Mouse (Mus musculus) hindbrain, embryonic 12.5 days (tissue): ENCODE data around the gene Fos. TPM values are rescaled to one million over a fixed set of nuclear protein-coding genes. Genes with fewer than 3 reads are reported as not detected.
A peak's percentile ranks its signal among the peaks of the same experiment; 100 is the strongest.

Experiments
- ATAC-seq: fragments of 200-750 bp; cut with Nextera tagmentation; 2 replicates; pipeline ENCODE4 v1.8.0; 2017; ENCODE audit warnings: moderate TSS enrichment; ENCODE audit not compliant: low FRiP score
- H3K27ac ChIP-seq: fragments of 300-500 bp; sonication (generic); 2 replicates; pipeline ENCODE4 v1.5.1; 2016; ENCODE audit warnings: mild to moderate bottlenecking
- H3K27me3 ChIP-seq: fragments of 300-500 bp; sonication (generic); 2 replicates; pipeline ENCODE4 v1.6.1; 2016; ENCODE audit warnings: mild to moderate bottlenecking
- H3K36me3 ChIP-seq: fragments of 300-500 bp; sonication (generic); 2 replicates; pipeline ENCODE4 v1.6.1; 2016; ENCODE audit warnings: mild to moderate bottlenecking
- H3K4me1 ChIP-seq: fragments of 300-500 bp; sonication (generic); 2 replicates; pipeline ENCODE4 v1.6.1; 2016
- H3K4me2 ChIP-seq: fragments of 300-500 bp; sonication (generic); replicated peaks from 2 replicates; pipeline ENCODE4 v1.6.1; 2016; ENCODE audit warnings: mild to moderate bottlenecking
- H3K4me3 ChIP-seq: fragments of 300-500 bp; sonication (generic); 2 replicates; pipeline ENCODE4 v1.5.1; 2016; ENCODE audit warnings: mild to moderate bottlenecking
- H3K9ac ChIP-seq: fragments of 300-500 bp; sonication (generic); 2 replicates; pipeline ENCODE4 v1.6.1; 2016; ENCODE audit warnings: mild to moderate bottlenecking, moderate library complexity
- H3K9me3 ChIP-seq: fragments of 300-500 bp; sonication (generic); replicated peaks from 2 replicates; pipeline ENCODE4 v1.6.1; 2016; ENCODE audit warnings: mild to moderate bottlenecking
- WGBS: fragments of 180-500 bp; shearing (Covaris S2); methylation state at CpG from one replicate; pipeline ENCODE4 v1.1.7; 2016; 5-methylcytosine and 5-hydroxymethylcytosine counted together
- polyA plus RNA-seq: library from polyadenylated mRNA; unstranded; fragments of >200 nt; fragmentation: Nextera tagmentation; extraction: Ambion mirVana; gene quantifications from 2 replicates; pipeline ENCODE4 v1.2.1, GENCODE M21; 2016

Gene Fos
- polyA plus RNA-seq, 1 experiment from 2014 or later: 2.4 TPM

- Histone ChIP-seq H3K4me2 (no peak overlapping the region), H3K4me1 (peaks cover 16% of the 10 kb centered on the region), H3K9ac (no peak overlapping the region), H3K36me3 (no peaks in the 10 kb centered on the region), H3K27me3 (no peaks in the 10 kb centered on the region), H3K9me3 (no peaks in the 10 kb centered on the region), H3K4me3 (no peak overlapping the region), H3K27ac (no peak overlapping the region)
- 77% methylated on average over 6 of the region's 6 CpGs for WGBS
- ATAC-seq: no peak
Measured at GRCm38 (mm10) chr12:85447009-85447408, 26.7 kb upstream of the Fos start.

DNA sequence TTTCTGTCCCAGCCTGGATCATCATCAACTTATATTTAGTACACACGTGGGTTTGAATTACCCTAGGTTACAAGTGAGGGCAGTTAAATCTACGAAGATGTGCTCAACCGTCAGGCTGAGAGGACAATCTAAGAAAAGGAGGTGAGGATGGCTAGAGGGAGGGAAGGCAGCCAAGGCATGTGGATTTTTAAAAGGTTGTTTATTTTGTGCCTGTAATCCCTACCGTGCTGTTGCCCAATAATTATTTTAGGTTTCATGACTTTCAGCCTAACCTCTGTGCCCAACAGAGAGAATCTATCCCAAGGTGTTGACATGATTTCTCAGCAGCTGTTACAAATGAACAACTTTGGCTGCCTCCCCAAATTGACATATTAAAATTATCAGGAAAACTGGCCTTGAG lies 26.2 kb upstream of the Fos start:
- H3K4me1 ChIP-seq: peaks cover 20% of the 10 kb centered on the region
- H3K36me3 ChIP-seq: no peaks in the 10 kb centered on the region
- no peaks in the 10 kb centered on the region for H3K27me3 ChIP-seq
- H3K9me3 ChIP-seq: no peaks in the 10 kb centered on the region
- ATAC-seq: no peak
- H3K4me2 ChIP-seq: no peak overlapping the region
- H3K9ac ChIP-seq: no peak overlapping the region
- no peak overlapping the region for H3K27ac ChIP-seq
- no peak overlapping the region for H3K4me3 ChIP-seq
- WGBS: 84% methylated on average over 4 of the region's 4 CpGs

DNA sequence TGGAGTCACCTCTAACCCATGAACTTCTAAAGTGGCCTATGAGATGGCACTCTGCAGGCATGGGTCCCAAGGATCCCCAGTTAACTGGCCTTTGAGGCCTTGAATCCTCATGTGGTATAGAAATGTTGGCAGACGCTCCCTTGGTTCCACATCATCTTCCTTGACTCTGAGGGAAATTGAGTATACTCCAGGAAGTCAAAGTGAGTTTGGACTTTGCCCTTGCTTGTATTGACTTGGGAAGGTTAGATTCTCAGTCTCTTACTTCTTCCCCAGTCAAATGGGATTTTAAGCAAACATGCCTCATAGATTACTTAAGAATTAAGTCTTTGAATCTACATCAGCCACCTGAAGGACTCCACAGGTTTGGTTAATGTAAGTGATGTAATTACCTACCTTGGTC lies 24.2 kb upstream of the Fos start:
- ATAC-seq: no peak
- no peak overlapping the region for H3K4me2 ChIP-seq
- peaks cover 20% of the 10 kb centered on the region for H3K4me1 ChIP-seq
- H3K9me3 ChIP-seq: no peaks in the 10 kb centered on the region
- no peak overlapping the region for H3K27ac ChIP-seq
- H3K36me3 ChIP-seq: no peaks in the 10 kb centered on the region
- H3K9ac ChIP-seq: no peak overlapping the region
- no peak overlapping the region for H3K4me3 ChIP-seq
- H3K27me3 ChIP-seq: no peaks in the 10 kb centered on the region
- 88% methylated on average over 1 of the region's 1 CpGs for WGBS

GRCm38 (mm10) chr12:85451693-85452491 lies 21.8 kb upstream of the Fos start:
- no peaks in the 10 kb centered on the region for H3K9me3 ChIP-seq
- no peak overlapping the region for H3K4me3 ChIP-seq
- WGBS: 40% methylated on average over 22 of the region's 22 CpGs
- H3K9ac ChIP-seq: no peak overlapping the region
- H3K36me3 ChIP-seq: no peaks in the 10 kb centered on the region
- no peak for ATAC-seq
- H3K27me3 ChIP-seq: no peaks in the 10 kb centered on the region
- H3K4me1 ChIP-seq: peaks cover 27% of the 10 kb centered on the region
- H3K4me2 ChIP-seq: peak overlapping the region; percentile 2; the same call in 1 of the 2 replicates
- H3K27ac ChIP-seq: no peak overlapping the region

DNA sequence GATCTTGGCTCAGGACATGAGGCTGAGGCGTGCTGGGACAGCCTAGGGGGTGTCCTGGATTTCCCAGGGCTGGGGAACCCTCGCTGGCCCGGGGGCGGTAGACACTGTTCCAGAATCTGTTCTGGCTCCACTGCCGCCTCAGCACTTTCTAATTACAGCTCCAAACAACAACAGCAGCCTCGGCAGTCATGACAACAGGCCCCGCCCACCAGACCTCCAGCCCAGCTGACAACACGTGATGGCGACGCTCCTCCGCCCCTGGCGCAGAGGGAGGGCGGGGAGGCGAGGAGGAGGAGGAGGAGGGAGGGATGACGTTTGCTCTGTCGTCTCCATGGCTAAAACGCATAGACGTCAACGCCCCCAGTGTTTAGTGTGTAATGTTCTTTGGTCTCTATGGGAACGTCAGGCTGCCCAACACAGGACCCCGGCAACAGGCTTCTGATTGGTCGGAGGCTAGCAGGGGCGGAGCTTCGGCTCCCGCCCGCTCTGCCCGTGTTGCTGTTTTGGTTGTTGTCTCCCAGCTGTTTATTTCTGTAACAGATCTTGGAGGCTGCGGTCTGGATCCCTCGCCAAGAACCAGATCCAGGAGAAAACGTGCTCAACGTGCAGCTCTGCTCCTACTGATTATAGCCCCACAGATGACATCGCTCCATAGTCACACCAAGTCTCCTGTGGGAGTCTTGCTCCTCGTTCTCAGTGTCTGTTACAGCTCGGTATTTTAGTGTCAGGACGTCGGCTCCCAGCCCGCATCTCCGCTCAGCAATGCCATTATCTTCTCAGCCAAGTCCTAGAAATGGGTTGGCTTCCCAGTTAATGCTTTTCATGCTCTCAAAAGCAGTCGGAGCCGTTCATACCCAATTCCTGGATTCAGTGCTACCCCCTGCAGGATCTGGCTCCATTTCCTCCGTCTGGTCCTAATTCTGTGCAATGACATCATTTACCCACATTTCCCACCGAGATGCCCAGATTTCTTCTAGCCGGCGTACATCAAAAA lies 18.3 kb upstream of the Fos start:
- peak overlapping the region; percentile 59 for H3K9ac ChIP-seq
- H3K4me2 ChIP-seq: peak overlapping the region; percentile 70
- 3% methylated on average over 44 of the region's 44 CpGs for WGBS
- H3K9me3 ChIP-seq: no peaks in the 10 kb centered on the region
- no peaks in the 10 kb centered on the region for H3K27me3 ChIP-seq
- peak; percentile 99 for ATAC-seq
- peaks cover 27% of the 10 kb centered on the region for H3K4me1 ChIP-seq
- no peaks in the 10 kb centered on the region for H3K36me3 ChIP-seq
- H3K4me3 ChIP-seq: peak overlapping the region; percentile 44
- H3K27ac ChIP-seq: peak overlapping the region; percentile 78

GRCm38 (mm10) chr12:85456276-85456675 lies 17.4 kb upstream of the Fos start:
- Histone ChIP-seq H3K9me3 (no peaks in the 10 kb centered on the region), H3K4me3 (no peak overlapping the region), H3K4me1 (peaks cover 27% of the 10 kb centered on the region), H3K27me3 (no peaks in the 10 kb centered on the region), H3K9ac (no peak overlapping the region), H3K27ac (peak overlapping the region; percentile 78; the same call in 1 of the 2 replicates), H3K4me2 (peak overlapping the region; percentile 70), H3K36me3 (no peaks in the 10 kb centered on the region)
- no peak for ATAC-seq
- 82% methylated on average over 4 of the region's 4 CpGs for WGBS

GRCm38 (mm10) chr12:85456966-85457505 lies 16.7 kb upstream of the Fos start:
- Histone ChIP-seq H3K27me3 (no peaks in the 10 kb centered on the region), H3K4me1 (peaks cover 23% of the 10 kb centered on the region), H3K4me3 (no peak overlapping the region), H3K36me3 (no peaks in the 10 kb centered on the region), H3K27ac (no peak overlapping the region), H3K9ac (no peak overlapping the region), H3K9me3 (no peaks in the 10 kb centered on the region), H3K4me2 (no peak overlapping the region)
- WGBS: 75% methylated on average over 13 of the region's 13 CpGs
- no peak for ATAC-seq

DNA sequence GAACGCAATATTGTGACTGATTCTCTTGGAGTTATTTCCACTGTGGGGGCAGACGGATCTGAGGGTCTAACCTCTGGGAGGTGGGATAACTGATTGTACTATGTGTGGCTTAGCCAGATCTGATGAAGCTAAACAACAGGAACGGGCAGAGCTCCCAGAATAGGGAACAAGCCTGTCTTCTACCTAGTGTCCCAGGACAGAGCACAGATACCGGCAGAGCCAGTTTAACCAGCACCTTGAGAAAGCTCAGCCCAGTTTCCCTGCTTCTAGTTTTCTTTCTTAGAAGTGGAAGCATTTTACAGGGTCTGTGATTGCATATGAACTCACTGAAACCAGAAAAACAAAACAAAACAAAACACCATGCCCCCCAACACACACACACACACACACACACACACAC lies 13.9 kb upstream of the Fos start:
- H3K4me2 ChIP-seq: no peak overlapping the region
- H3K36me3 ChIP-seq: no peaks in the 10 kb centered on the region
- H3K9me3 ChIP-seq: no peaks in the 10 kb centered on the region
- no peak overlapping the region for H3K27ac ChIP-seq
- H3K4me1 ChIP-seq: peaks cover 16% of the 10 kb centered on the region
- ATAC-seq: no peak
- no peaks in the 10 kb centered on the region for H3K27me3 ChIP-seq
- 76% methylated on average over 4 of the region's 4 CpGs for WGBS
- H3K4me3 ChIP-seq: no peak overlapping the region
- H3K9ac ChIP-seq: no peak overlapping the region

GRCm38 (mm10) chr12:85461913-85462663 lies 11.6 kb upstream of the Fos start:
- Histone ChIP-seq H3K36me3 (no peaks in the 10 kb centered on the region), H3K9me3 (no peaks in the 10 kb centered on the region), H3K9ac (no peak overlapping the region), H3K27ac (no peak overlapping the region), H3K4me1 (peaks cover 5% of the 10 kb centered on the region; the same call in 1 of the 2 replicates), H3K27me3 (no peaks in the 10 kb centered on the region), H3K4me2 (no peak overlapping the region), H3K4me3 (no peak overlapping the region)
- 51% methylated on average over 21 of the region's 21 CpGs for WGBS
- no peak for ATAC-seq

DNA sequence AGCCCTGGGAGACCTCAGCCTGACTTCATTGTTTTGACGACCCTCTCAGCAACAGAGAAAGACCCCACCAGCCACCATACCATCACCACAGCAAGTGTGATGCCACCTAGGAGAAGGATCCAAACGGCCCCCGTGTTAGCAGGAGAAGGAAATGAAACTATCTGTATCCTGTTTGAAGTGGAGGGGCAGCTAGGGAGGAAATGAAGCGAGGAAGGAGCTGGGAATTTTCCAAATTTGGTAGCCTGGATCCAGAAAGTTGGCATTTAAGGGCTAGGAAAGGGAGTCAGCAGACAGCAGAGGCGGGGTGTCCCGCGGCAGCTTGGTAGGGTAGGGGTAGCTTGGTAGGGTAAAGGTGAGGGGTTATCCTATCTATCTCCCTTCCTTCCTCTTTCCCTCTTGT lies 10.9 kb upstream of the Fos start:
- Histone ChIP-seq H3K9ac (no peak overlapping the region), H3K4me3 (no peak overlapping the region), H3K9me3 (no peaks in the 10 kb centered on the region), H3K36me3 (no peaks in the 10 kb centered on the region), H3K4me2 (no peak overlapping the region), H3K4me1 (peaks cover 5% of the 10 kb centered on the region; the same call in 1 of the 2 replicates), H3K27me3 (peaks cover 3% of the 10 kb centered on the region; the same call in 1 of the 2 replicates), H3K27ac (no peak overlapping the region)
- no peak for ATAC-seq
- 68% methylated on average over 7 of the region's 7 CpGs for WGBS

GRCm38 (mm10) chr12:85464431-85464830 lies 9.3 kb upstream of the Fos start:
- peaks cover 3% of the 10 kb centered on the region; the same call in 1 of the 2 replicates for H3K27me3 ChIP-seq
- H3K9me3 ChIP-seq: no peaks in the 10 kb centered on the region
- WGBS: 89% methylated on average over 5 of the region's 5 CpGs
- ATAC-seq: no peak
- H3K4me3 ChIP-seq: no peak overlapping the region
- no peak overlapping the region for H3K9ac ChIP-seq
- no peak overlapping the region for H3K27ac ChIP-seq
- no peak overlapping the region for H3K4me2 ChIP-seq
- H3K4me1 ChIP-seq: peaks cover 5% of the 10 kb centered on the region; the same call in 1 of the 2 replicates
- H3K36me3 ChIP-seq: no peaks in the 10 kb centered on the region
